Mouse (Mus musculus) stomach, embryonic 15.5 days (tissue): ENCODE results near the gene Slc26a5. TPM values are rescaled to one million over a fixed set of nuclear protein-coding genes. Genes with fewer than 3 reads are reported as not detected.

Source experiments
- ATAC-seq: fragments of 200-750 bp; cut with Nextera tagmentation; 2 replicates; pipeline ENCODE4 v1.8.0; 2017; ENCODE audit warnings: low read depth, moderate number of reproducible peaks, moderate TSS enrichment; ENCODE audit not compliant: insufficient read depth, low FRiP score
- H3K27ac ChIP-seq: fragments of 300-500 bp; sonication (generic); 2 replicates; pipeline ENCODE4 v1.5.1; 2015; ENCODE audit warnings: mild to moderate bottlenecking, inconsistent platforms
- H3K27me3 ChIP-seq: fragments of 300-500 bp; sonication (generic); replicated peaks from 2 replicates; pipeline ENCODE4 v1.6.1; 2015; ENCODE audit warnings: inconsistent platforms
- H3K36me3 ChIP-seq: fragments of 300-500 bp; sonication (generic); 2 replicates; pipeline ENCODE4 v1.6.1; 2015; ENCODE audit warnings: inconsistent platforms
- H3K4me1 ChIP-seq: fragments of 300-500 bp; sonication (generic); 2 replicates; pipeline ENCODE4 v1.6.1; 2015; ENCODE audit warnings: inconsistent platforms
- H3K4me2 ChIP-seq: fragments of 300-500 bp; sonication (generic); 2 replicates; pipeline ENCODE4 v1.6.1; 2015; ENCODE audit warnings: mild to moderate bottlenecking, inconsistent platforms
- H3K4me3 ChIP-seq: fragments of 300-500 bp; sonication (generic); replicated peaks from 2 replicates; pipeline ENCODE4 v1.5.1; 2015; ENCODE audit warnings: inconsistent platforms
- H3K9ac ChIP-seq: fragments of 300-500 bp; sonication (generic); 2 replicates; pipeline ENCODE4 v1.6.1; 2015; ENCODE audit warnings: inconsistent platforms
- H3K9me3 ChIP-seq: fragments of 300-500 bp; sonication (generic); 2 replicates; pipeline ENCODE4 v1.6.1; 2016; ENCODE audit warnings: inconsistent platforms
- WGBS: fragments of 180-500 bp; shearing (Covaris S2); methylation state at CpG from one replicate; pipeline ENCODE4 v1.1.7; 2015; 5-methylcytosine and 5-hydroxymethylcytosine counted together
- polyA plus RNA-seq: library from polyadenylated mRNA; unstranded; fragments of >200 nt; fragmentation: Nextera tagmentation; extraction: Ambion mirVana; gene quantifications from 2 replicates; pipeline ENCODE4 v1.2.1, GENCODE M21; 2015

Gene Slc26a5
- polyA plus RNA-seq, 1 experiment from 2014 or later, result not detected

DNA sequence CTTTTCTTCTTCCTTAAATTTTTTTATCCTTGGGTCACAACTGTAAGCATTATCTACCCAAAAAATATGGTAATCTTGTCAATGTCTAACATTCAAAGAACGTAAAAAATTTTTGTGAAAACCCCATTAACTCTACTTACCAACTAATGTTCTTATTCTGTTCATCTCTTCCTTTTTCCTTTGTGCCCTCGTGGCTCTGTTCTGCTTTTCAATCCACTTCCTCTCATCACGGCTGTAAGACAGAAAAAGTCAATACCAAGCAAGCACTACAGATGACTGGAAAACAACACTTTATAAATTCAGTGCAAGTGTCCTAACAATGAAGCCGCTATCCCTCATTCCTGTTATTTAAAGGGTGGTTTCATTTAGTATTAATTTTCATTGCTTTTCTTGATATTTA lies 96.9 kb downstream of the Slc26a5 start:
- Histone ChIP-seq H3K27me3 (no peaks in the 10 kb centered on the region), H3K27ac (no peak overlapping the region), H3K4me1 (no peaks in the 10 kb centered on the region), H3K36me3 (peaks cover 23% of the 10 kb centered on the region), H3K9me3 (no peaks in the 10 kb centered on the region), H3K9ac (no peak overlapping the region), H3K4me3 (no peak overlapping the region), H3K4me2 (no peak overlapping the region)
- WGBS, result 91% methylated on average over 4 of the region's 4 CpGs
- ATAC-seq, result no peak

Other genes with a start within 250 kb of the Slc26a5 start
- 0.13 and 0.36 TPM in 2 replicates for gene Fbxl13, start 220.0 kb downstream of the Slc26a5 start, polyA plus RNA-seq
- 33.8 and 35.6 TPM in 2 replicates for gene Armc10, start 219.8 kb downstream of the Slc26a5 start, polyA plus RNA-seq
- gene Napepld, start 164.2 kb downstream of the Slc26a5 start, polyA plus RNA-seq, result 2.6 and 3.3 TPM in 2 replicates
- gene Pmpcb, start 128.5 kb downstream of the Slc26a5 start, polyA plus RNA-seq, result 75.9 and 78.2 TPM in 2 replicates
- 68.9 and 74.6 TPM in 2 replicates for gene Dnajc2, start 80.4 kb downstream of the Slc26a5 start, polyA plus RNA-seq
- gene Psmc2, start 80.3 kb downstream of the Slc26a5 start, polyA plus RNA-seq, result 154 and 175 TPM in 2 replicates